Mouse (Mus musculus): ENCODE measurements around the gene Zfp319.

DNA sequence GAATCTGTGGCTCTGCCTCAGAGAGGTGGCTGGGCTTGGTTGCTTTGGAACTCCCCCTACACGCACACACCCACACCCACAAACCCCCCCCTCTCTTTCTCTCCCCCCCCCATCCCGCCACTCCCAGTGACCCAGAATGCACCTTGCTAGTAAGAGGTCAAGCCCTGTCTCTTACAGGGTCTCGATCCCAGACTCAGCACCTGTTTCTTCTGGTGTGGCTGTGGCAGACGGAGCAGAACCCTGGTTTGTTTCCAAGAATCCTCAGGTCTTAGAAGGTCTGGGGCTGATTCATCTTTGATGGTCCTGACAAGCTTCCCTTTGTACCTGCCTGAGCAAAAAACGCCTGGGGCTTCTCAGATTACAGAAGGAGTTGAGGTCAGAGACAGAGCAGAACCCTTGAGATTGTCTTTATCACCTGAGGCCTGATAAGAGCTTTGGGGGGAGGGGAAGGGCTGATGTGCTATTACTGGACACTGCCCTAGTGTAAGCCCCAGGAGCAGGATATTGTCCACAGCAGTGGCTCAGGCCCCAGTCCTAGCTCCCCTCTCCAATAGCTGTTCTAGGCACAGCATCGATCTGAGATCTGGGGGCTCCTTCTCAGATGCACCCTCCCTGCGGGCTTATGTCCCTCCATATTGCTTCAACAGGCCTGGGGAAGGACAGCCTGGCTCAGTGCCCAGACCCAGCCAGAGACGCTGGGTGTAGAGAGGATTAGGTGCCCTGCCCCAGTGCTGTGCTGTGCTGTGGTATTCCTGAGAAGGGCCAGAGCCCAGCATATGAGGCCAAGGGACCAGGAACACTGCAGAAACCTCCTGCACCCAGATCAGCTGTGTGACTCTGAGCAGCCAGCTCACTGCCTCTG lies 27.0 kb upstream of the Zfp319 start:
- TF ChIP-seq GATA1 (IDR thresholded peaks at IDR 0.05; ENCODE audit: low read length), result no peak
- no peak for TF ChIP-seq TAL1 (IDR thresholded peaks at IDR 0.05; ENCODE audit: low read length)
